In the genomic region with DNA sequence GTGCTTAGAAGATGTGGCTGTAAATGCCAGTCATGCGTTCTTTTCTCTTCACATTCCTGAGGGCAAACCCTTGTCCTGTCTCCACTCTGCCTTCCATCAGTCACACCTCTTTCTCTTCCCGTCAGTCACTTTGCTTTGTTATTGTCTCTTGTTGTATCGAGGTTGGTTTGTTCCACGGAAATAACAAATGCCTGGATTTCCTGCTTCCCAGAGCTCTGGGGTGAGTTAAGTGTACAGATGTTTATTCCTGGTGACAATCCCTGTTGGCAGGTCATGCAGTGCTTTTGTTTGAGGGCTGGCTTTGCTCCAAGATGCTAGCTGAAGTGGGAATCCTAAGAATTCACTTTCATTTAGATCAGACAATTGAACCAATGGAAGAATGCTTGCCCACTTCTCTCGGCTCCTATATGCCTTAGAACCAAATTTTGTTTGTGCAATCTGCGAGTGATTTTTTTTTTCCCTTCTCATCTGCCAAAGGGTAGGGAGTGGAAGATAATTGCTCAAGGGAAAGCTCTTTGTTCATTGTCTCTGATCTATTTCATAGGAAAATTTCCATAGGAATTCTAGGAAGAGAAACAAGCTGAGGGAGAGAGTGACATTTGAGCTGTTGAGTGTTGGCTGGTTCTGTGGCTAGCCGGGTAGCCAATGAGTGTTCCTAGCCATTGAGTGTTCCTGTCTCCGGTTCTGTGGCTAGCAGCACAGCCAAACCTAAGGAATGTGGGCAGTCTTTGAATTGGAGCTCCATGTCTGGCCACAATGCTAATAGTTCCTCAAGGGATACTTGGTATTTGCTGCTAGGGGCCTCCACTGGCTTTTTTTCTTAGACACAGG, we compare ENCODE assay signal across 7 mouse cellular contexts.
DNase-seq lines count a peak whose midpoint lies in the region; ATAC-seq and TF ChIP-seq lines count a peak whose summit lies in the region.

No protein-coding gene starts in this region.

- no peak for TF ChIP-seq POLR2A in lung, adult 2 months (IDR thresholded peaks at IDR 0.05; ENCODE audit: borderline replicate concordance, extremely low read depth, low read depth, low read length)

- H3K9ac ChIP-seq in embryonic facial prominence, embryonic 11.5 days (replicated peaks; ENCODE audit: low read length): no peak overlapping the region

- H3K4me1 ChIP-seq in embryonic facial prominence, embryonic 11.5 days (ENCODE audit: control insufficient read depth, insufficient read depth, low read length): no peaks in the 10 kb centered on the region
- H3K4me1 ChIP-seq in lung, adult 2 months (ENCODE audit: control insufficient read depth, insufficient read depth, low read length): peaks cover 11% of the 10 kb centered on the region

- WGBS in embryonic facial prominence, embryonic 11.5 days: 23% methylated on average over 8 of the region's 8 CpGs
- WGBS in lung, adult 2 months: 14% methylated on average over 8 of the region's 8 CpGs

- H3K4me2 ChIP-seq in embryonic facial prominence, embryonic 11.5 days (ENCODE audit: low read depth, low read length): no peak overlapping the region

- no peak for TF ChIP-seq CTCF in lung, adult 2 months (IDR thresholded peaks at IDR 0.05; ENCODE audit: insufficient read depth, low read length)

- no peaks in the 10 kb centered on the region for H3K27me3 ChIP-seq in embryonic facial prominence, embryonic 11.5 days (ENCODE audit: control insufficient read depth, insufficient read depth, low read length)

- DNase-seq in adipocyte (ENCODE audit: low spot score): peak; percentile 16
- peak; percentile 24 for DNase-seq in embryonic facial prominence, embryonic 11.5 days (ENCODE audit: low spot score)
- DNase-seq in heart, postnatal 25 days (ENCODE audit: low spot score): peak; percentile 60
- peak; percentile 52 for DNase-seq in lung, adult 2 months
- no peak for DNase-seq in ovary, postnatal 14 days (ENCODE audit: low spot score)
- no peak for DNase-seq in cerebellum, adult 18-20 months

- no peaks in the 10 kb centered on the region for H3K36me3 ChIP-seq in embryonic facial prominence, embryonic 11.5 days (replicated peaks; ENCODE audit: control insufficient read depth, insufficient read depth, low read depth, low read length)

- no peaks in the 10 kb centered on the region for H3K9me3 ChIP-seq in embryonic facial prominence, embryonic 11.5 days (replicated peaks; ENCODE audit: control insufficient read depth, low read length)

- ATAC-seq in embryonic facial prominence, embryonic 11.5 days (replicated peaks; ENCODE audit: insufficient number of reproducible peaks, low FRiP score, low TSS enrichment, low read depth): 0 out of 2 replicates have a peak, but pooled peaks have one; percentile 48
- ATAC-seq in CD4-positive, CD25-positive, alpha-beta regulatory T cell, adult 4 months: no peak

- no peak overlapping the region for H3K4me3 ChIP-seq in embryonic facial prominence, embryonic 11.5 days (ENCODE audit: low read depth, low read length)
- no peak overlapping the region for H3K4me3 ChIP-seq in lung, adult 2 months (replicated peaks; ENCODE audit: extremely low read depth, low read depth, low read length)

- intact Hi-C loops in heart, postnatal 25 days (cut with DNase I): loop anchor here (1.0 to 10.0 kb wide), 2 partner anchors 33 to 498 kb away; no protein-coding TSS in a partner anchor

- H3K27ac ChIP-seq in embryonic facial prominence, embryonic 11.5 days (replicated peaks; ENCODE audit: low read depth, low read length): no peak overlapping the region

Comparison
In these comparisons a context has a peak if more than half of its experiments do, and no peak if none do; other contexts are left out.
1. DNase-seq: peak in adipocyte (single experiment), embryonic facial prominence, embryonic 11.5 days (single experiment), heart, postnatal 25 days (single experiment) and lung, adult 2 months (single experiment); none in ovary, postnatal 14 days (single experiment) and cerebellum, adult 18-20 months (0 of 2).